Mouse (Mus musculus) cortical plate, adult 2 months (tissue): ENCODE measurements around the gene Tstd2. TPM values are rescaled to one million over a fixed set of nuclear protein-coding genes. Genes with fewer than 3 reads are reported as not detected.
A peak's percentile ranks its signal among the peaks of the same experiment; 100 is the strongest.

Source experiments
- H3K27ac ChIP-seq: fragments of 200-500 bp; 2 replicates; pipeline ENCODE4 v1.5.1; 2012; ENCODE audit warnings: low read length, control low read depth, inconsistent platforms; ENCODE audit not compliant: insufficient read depth
- H3K4me1 ChIP-seq: fragments of 200-500 bp; 2 replicates; pipeline ENCODE4 v1.6.1; 2011; ENCODE audit warnings: low read length; ENCODE audit not compliant: control insufficient read depth, insufficient read depth
- H3K4me3 ChIP-seq: fragments of 200-500 bp; 2 replicates; pipeline ENCODE4 v1.5.1; 2011; ENCODE audit warnings: mild to moderate bottlenecking, low read length, control low read depth; ENCODE audit not compliant: insufficient read depth
- CTCF ChIP-seq: fragments of 200-500 bp; IDR thresholded peaks from 2 replicates; pipeline ENCODE4 v1.5.1; 2011; ENCODE audit warnings: mild to moderate bottlenecking, control low read depth, low read length; ENCODE audit not compliant: insufficient read depth; ENCODE audit errors: extremely low read depth
- POLR2A ChIP-seq: fragments of 200-500 bp; IDR thresholded peaks from 2 replicates; pipeline ENCODE4 v1.6.1; 2011; ENCODE audit warnings: mild to moderate bottlenecking, low read length, control low read depth; ENCODE audit not compliant: insufficient read depth; ENCODE audit errors: extremely low read depth
- polyA plus RNA-seq: library from polyadenylated mRNA; depleted of rRNA; stranded (reverse); fragments of >200 nt; gene quantifications from 2 replicates; pipeline ENCODE4 v1.2.3, GENCODE M21; 2012; rRNA removed

Tstd2 gene
- polyA plus RNA-seq, 1 experiment = 14.7 TPM

DNA sequence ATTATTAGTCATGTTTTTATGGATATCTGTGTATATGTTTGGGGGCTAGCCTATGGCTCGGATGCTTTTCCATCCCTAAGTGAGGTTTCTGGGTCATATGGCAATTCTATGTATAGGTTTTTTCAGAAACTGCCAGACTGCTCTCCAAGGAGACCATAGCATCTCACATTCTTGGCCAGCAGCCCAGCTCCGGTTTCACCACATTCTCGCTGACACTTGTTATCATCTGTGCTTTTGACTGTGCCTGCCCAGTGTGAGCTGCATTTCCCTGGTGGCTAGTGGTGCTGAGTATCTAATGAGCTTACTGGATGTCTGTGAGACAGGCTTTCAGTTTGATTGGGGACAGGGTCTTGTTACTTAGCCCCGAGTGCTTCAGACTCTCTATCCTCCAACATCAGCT lies 64.8 kb downstream of the Tstd2 start:
- TF ChIP-seq CTCF (no peak), POLR2A (no peak)
- H3K27ac ChIP-seq = no peak overlapping the region
- H3K4me1 ChIP-seq = peaks cover 2% of the 10 kb centered on the region; the same call in 1 of the 2 replicates
- no peak overlapping the region for H3K4me3 ChIP-seq

DNA sequence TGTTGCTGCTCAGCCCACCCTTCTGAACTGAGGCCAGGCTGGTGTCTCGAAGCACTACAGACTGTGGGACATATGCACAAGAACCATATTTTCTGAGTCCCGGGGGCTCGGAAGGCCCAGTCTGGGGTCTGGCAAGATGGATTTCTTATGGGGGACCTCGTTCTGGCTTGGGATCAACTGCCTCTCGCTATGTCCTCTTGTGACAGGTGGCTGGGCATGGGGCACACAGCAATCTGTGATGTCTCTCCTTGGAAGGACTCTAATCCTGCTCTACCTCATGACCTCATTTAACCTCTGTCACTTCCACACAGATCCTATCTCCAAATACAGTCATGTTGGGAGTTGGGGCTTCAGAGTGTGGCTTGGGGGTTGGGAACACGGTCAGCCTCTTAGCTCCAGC lies 65.9 kb downstream of the Tstd2 start:
- Histone ChIP-seq H3K27ac (no peak overlapping the region), H3K4me1 (peaks cover 8% of the 10 kb centered on the region; the same call in 1 of the 2 replicates), H3K4me3 (no peak overlapping the region)
- TF ChIP-seq CTCF = no peak

DNA sequence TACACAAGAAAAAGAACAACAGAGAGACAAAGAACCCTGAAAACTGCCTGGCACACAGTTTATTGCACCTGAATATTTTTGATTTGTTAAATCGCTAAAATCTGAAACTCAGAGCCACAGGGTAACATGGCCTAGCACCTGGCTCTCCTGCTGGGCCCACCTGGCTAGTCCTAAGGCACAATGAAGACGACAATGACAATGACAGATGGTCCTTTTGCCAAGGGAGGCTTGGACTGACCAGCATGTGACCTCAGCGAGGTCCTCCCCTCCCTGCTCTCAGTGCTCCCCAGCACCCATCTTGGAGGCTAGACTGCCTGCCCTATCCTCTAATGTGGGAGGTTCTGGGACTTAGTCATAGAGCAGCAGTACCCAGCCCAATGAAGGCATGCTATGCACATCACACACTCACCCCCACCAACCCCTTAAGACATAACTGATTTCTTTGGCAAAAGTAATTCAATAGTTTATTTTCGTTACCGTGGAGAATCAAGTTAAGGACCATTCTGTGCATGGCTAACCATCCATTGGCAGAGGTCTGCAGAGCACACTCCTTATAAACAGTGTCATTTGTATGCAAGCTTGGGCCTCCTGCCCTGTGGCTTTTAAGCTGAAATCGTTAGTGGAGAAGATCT lies 68.5 kb downstream of the Tstd2 start:
- no peak overlapping the region for H3K4me3 ChIP-seq
- TF ChIP-seq POLR2A = no peak
- TF ChIP-seq CTCF = no peak
- peaks cover 14% of the 10 kb centered on the region; the same call in 1 of the 2 replicates for H3K4me1 ChIP-seq
- no peak overlapping the region for H3K27ac ChIP-seq

DNA sequence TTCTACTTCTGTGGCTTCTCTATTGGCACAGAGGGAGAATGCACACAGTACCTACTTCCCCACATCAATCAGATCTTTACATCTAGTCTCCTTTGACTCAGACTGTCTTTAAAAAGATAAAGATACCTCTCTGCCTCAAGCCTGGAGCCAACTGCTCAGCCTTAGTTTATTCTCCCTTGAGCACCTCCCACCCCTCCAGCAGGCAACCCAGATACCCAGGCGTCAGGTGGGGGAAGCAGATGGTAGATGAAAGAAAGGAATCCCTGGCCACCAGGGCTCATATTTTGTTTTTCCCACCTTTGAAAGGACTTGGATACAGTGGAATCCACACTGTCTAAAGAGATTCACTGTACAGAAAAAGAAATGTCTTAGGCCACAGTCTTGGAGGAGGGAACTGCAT lies 69.9 kb downstream of the Tstd2 start:
- Histone ChIP-seq H3K4me3 (no peak overlapping the region), H3K27ac (peak overlapping the region; percentile 21), H3K4me1 (peaks cover 12% of the 10 kb centered on the region; the same call in 1 of the 2 replicates)
- TF ChIP-seq CTCF (no peak), POLR2A (no peak)

DNA sequence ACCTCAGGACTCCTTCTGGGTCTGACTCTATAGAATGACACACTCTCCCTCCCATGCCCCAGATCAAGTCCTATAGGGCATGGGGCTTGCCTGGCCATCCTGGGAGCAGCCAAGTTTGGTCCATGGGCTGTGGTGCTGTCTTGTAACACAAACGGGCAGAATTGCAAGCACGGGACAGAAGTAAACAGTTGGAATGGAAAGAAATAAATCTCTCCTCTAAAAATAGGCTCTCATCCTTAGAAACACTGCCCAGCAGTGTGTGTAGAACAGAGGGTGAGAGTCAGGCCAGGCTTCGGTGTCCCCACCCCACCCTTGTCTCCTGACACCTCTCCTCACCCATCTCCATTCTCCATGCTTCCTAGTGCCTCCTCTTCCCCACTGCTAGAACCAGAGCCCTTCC lies 70.4 kb downstream of the Tstd2 start:
- H3K4me3 ChIP-seq = no peak overlapping the region
- H3K27ac ChIP-seq = peak overlapping the region; percentile 21
- TF ChIP-seq CTCF (no peak), POLR2A (no peak)
- peaks cover 12% of the 10 kb centered on the region; the same call in 1 of the 2 replicates for H3K4me1 ChIP-seq

DNA sequence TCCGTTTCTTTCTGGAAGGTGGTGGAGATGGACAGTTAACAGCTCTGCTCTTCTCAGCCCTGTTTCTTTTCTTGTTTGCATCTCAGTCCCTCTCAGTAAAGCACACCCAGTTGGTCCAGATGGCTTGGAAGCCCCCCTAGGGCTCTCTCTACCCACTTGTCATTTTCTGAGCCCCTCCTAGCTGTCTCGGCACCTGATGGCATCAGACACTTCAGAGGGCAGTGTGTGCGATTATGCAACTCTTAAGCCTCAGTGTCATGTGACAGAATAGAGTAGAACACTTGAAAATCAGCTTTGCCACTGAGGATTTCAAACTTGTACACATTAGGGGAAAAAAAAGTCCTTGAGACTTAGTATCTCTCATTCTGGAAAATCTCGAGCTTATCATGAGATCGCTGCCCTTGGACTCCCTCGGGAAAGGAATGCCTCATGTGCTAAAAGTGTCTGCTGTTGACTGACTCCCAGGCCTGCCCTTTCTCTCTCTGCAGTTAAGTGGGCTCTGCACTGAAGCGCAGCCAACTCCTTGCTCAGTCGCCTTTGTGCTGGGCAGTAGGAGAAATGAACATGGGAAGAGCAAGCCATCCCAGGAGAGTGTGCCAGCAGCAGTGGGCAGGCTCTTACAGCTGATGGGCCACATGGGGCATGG lies 72.7 kb downstream of the Tstd2 start:
- TF ChIP-seq POLR2A (no peak), CTCF (no peak)
- no peak overlapping the region for H3K4me3 ChIP-seq
- 0 out of 2 replicates have a peak overlapping the region, but pooled peaks have one; percentile 49 for H3K27ac ChIP-seq
- H3K4me1 ChIP-seq = peaks cover 16% of the 10 kb centered on the region

DNA sequence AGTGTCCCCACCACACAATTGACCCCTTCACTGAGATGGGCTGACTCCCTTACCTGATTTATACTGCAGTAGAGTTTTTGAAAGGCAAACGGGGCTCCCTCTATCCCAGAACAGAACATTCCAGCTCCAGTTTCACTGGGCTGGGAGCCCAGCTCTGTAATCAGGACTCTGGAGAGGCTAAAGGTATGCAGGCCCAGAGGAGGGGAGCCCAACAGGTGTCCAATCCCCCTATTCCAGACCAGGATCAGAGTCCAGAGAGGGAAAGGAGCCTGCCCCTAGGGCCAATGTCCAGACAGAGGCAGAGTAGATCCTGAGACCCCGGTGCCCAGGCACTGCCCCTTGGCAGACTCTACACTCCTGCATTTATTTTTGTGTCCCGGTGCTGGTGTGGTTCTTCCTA lies 73.5 kb downstream of the Tstd2 start:
- TF ChIP-seq CTCF (no peak), POLR2A (no peak)
- no peak overlapping the region for H3K4me3 ChIP-seq
- peaks cover 17% of the 10 kb centered on the region for H3K4me1 ChIP-seq
- no peak overlapping the region for H3K27ac ChIP-seq

Other genes with a start within 250 kb of the Tstd2 start
- 0.08 and 0.52 TPM in 2 replicates for gene Ccdc180, start 248.4 kb downstream of the Tstd2 start, polyA plus RNA-seq
- 28.9 and 29.5 TPM in 2 replicates for gene Tdrd7, start 173.4 kb downstream of the Tstd2 start, polyA plus RNA-seq
- 48.2 and 50.9 TPM in 2 replicates for gene Tmod1, start 99.8 kb downstream of the Tstd2 start, polyA plus RNA-seq
- 52.6 and 58.9 TPM in 2 replicates for gene Ncbp1, start 81 bp downstream of the Tstd2 start, polyA plus RNA-seq
- gene Xpa, start 57.6 kb upstream of the Tstd2 start, polyA plus RNA-seq = 17.9 and 20.9 TPM in 2 replicates
- not detected in 2 replicates for gene Foxe1, start 204.9 kb upstream of the Tstd2 start, polyA plus RNA-seq